Mouse (Mus musculus) activated CD4-positive, CD25-positive, alpha-beta regulatory T cell, adult 4 months (primary cell): ENCODE measurements around the gene Prox1. TPM values are rescaled to one million over a fixed set of nuclear protein-coding genes. Genes with fewer than 3 reads are reported as not detected.

Experiments used
- polyA plus RNA-seq, 2 experiments: library from polyadenylated mRNA; unstranded; fragments of 100-300 nt; shearing (Covaris generic); gene quantifications; one replicate each; pipeline ENCODE4 v1.2.1; 2017

Prox1 gene
- polyA plus RNA-seq, 2 experiments from 2014 or later, result 0.05 TPM; not detected in 1

Other genes with a start within 250 kb of the Prox1 start
- gene Smyd2, start 248.4 kb downstream of the Prox1 start, polyA plus RNA-seq, result 10 to 100 TPM in 1 of 2 experiments, 1 to 10 TPM in 1; 9.7 to 11.1 TPM